Mouse (Mus musculus) ovary, adult 18-20 months (tissue): ENCODE measurements at regions not wholly inside any gene's neighbourhood (a gene's known extent, or its start where the extent isn't known, plus 50 kb on each side); places are given as distances from the start of the nearest gene placed in this dataset.

Experiments used
- DNase-seq: peaks from one replicate; pipeline ENCODE4 v3.0.0; 2022; ENCODE audit warnings: low spot score, mixed read lengths

- DNase-seq = no peak
These were observed 304.9 kb downstream of the Satb1 start for GRCm38 (mm10) chr17:51528161-51528560.

- DNase-seq = no peak
These were observed 306.2 kb downstream of the Satb1 start for GRCm38 (mm10) chr17:51526881-51527280.

GRCm38 (mm10) chr17:51526464-51526863, 306.6 kb downstream of the Satb1 start:
- DNase-seq = no peak

- no peak for DNase-seq
These were observed 307.1 kb downstream of the Satb1 start for GRCm38 (mm10) chr17:51526021-51526420.

GRCm38 (mm10) chr17:51525219-51525618, 307.9 kb downstream of the Satb1 start:
- no peak for DNase-seq

GRCm38 (mm10) chr17:51511917-51512316, 321.2 kb downstream of the Satb1 start:
- no peak for DNase-seq

- no peak for DNase-seq
These were observed 321.6 kb upstream of the Tbc1d5 start for GRCm38 (mm10) chr17:51500751-51501150.

- DNase-seq = no peak
These were observed 320.4 kb upstream of the Tbc1d5 start for GRCm38 (mm10) chr17:51499541-51499940.

- no peak for DNase-seq
These were observed 315.9 kb upstream of the Tbc1d5 start for GRCm38 (mm10) chr17:51495038-51495437.

GRCm38 (mm10) chr17:51489386-51489785, 310.2 kb upstream of the Tbc1d5 start:
- no peak for DNase-seq

- DNase-seq = no peak
These were observed 308.8 kb upstream of the Tbc1d5 start for GRCm38 (mm10) chr17:51487918-51488445.

- no peak for DNase-seq
These were observed 298.7 kb upstream of the Tbc1d5 start for GRCm38 (mm10) chr17:51477810-51478209.

GRCm38 (mm10) chr17:51477404-51477803, 298.3 kb upstream of the Tbc1d5 start:
- no peak for DNase-seq

- DNase-seq = no peak
These were observed 283.2 kb upstream of the Tbc1d5 start for GRCm38 (mm10) chr17:51462137-51462880.

- no peak for DNase-seq
These were observed 282.1 kb upstream of the Tbc1d5 start for GRCm38 (mm10) chr17:51461248-51461647.

GRCm38 (mm10) chr17:51459119-51459518, 280.0 kb upstream of the Tbc1d5 start:
- DNase-seq = no peak

- no peak for DNase-seq
These were observed 236.6 kb upstream of the Tbc1d5 start for GRCm38 (mm10) chr17:51415746-51416145.

GRCm38 (mm10) chr17:51414304-51414703, 235.2 kb upstream of the Tbc1d5 start:
- no peak for DNase-seq

- no peak for DNase-seq
These were observed 234.6 kb upstream of the Tbc1d5 start for GRCm38 (mm10) chr17:51413741-51414140.

GRCm38 (mm10) chr17:51411545-51412094, 232.5 kb upstream of the Tbc1d5 start:
- DNase-seq = no peak

- no peak for DNase-seq
These were observed 229.7 kb upstream of the Tbc1d5 start for GRCm38 (mm10) chr17:51408894-51409293.

- no peak for DNase-seq
These were observed 229.2 kb upstream of the Tbc1d5 start for GRCm38 (mm10) chr17:51408367-51408766.

- no peak for DNase-seq
These were observed 227.9 kb upstream of the Tbc1d5 start for GRCm38 (mm10) chr17:51407046-51407445.

- no peak for DNase-seq
These were observed 225.9 kb upstream of the Tbc1d5 start for GRCm38 (mm10) chr17:51405059-51405458.
